Mouse (Mus musculus) CD4-positive, CD25-positive, alpha-beta regulatory T cell, adult 4 months (primary cell): ENCODE measurements around the gene Gemin6. TPM values are rescaled to one million over a fixed set of nuclear protein-coding genes. Genes with fewer than 3 reads are reported as not detected.
"Not testable (repeated sequence)": the region's sequence is repeated elsewhere in the genome, so short reads cannot be mapped to it uniquely, and the experiment has no call there.

Source experiments
- ATAC-seq: one replicate; pipeline ENCODE4 v1.8.0; 2017
- polyA plus RNA-seq, 2 experiments: library from polyadenylated mRNA; unstranded; fragments of 100-300 nt; shearing (Covaris generic); gene quantifications; one replicate each; pipeline ENCODE4 v1.2.1; 2017

Gene Gemin6
- polyA plus RNA-seq, 2 experiments from 2014 or later: 9.6 to 10.2 TPM

DNA sequence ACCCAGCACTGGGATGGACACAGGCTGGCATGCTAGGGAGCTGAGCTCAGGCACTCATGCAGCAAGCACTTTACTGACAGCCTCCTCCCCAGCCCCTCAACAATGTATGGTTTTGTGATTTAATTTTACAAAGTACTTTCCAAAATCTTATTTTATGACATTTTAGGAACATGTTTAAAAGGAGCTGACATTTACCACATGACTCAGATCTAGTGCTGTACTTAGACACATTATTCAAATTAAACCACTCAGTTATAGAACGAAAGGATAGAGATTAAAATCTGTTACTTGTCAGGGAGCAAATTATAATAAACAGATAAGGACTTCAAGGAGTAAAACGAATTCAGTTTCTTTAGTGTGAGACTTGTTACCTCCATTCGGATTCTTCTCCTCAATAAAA is 11.2 kb downstream of the Gemin6 start:
- ATAC-seq: no peak

DNA sequence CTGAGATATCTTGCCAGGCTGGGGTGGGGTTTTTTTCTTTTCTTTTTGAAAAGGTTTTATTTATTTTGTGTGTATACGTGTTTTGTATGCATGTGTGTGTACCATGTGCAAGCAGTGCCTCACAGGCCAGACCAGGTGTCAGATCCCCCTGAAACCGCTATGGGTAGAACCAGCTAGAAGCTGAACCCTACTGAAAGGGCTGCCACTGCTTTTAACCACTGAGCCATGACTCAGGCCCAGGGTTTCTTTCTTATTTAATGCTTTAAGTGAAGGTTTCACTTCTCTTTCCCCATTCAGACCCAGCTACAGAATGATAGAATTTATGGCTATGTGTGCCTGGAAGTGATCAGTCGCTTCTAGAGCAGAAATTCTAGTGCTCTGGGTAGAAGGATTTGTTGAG is 12.6 kb downstream of the Gemin6 start:
- ATAC-seq: no peak

DNA sequence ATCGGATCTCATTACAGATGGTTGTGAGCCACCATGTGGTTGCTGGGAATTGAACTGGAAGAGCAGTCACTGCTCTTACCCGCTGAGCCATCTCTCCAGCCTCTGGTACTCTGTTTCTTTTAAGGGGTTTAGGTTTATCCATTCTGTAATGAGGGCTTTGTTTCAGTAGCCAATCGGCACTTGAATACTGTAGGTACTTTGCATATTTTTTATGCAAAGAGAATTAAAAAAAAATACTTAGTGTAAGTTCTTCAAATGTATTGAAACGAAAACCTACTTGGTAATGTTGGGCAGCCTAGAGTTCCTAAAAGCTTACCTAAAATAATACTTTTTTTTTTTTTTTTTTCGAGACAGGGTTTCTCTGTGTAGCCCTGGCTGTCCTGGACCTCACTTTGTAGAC is 13.2 kb downstream of the Gemin6 start:
- ATAC-seq: no peak

DNA sequence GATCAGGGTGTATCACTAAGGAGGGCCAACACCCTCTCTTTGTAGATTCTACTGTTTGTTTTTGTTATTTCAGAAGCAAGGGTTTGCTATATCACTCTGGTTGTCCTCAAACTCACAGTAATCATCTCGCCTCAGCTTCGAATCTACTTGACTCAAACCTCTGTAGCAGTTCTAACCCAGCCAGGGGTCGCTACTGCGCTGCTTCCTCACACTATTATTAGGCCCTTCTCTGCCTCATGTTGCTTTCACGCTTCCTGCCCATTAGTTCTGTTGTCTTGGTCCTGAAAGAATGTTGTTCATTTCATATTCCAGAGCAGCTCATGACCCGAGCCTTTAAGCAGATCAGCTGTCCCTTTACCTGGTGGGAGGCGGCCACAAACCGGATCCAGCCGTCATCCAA is 17.4 kb downstream of the Gemin6 start:
- no peak for ATAC-seq

DNA sequence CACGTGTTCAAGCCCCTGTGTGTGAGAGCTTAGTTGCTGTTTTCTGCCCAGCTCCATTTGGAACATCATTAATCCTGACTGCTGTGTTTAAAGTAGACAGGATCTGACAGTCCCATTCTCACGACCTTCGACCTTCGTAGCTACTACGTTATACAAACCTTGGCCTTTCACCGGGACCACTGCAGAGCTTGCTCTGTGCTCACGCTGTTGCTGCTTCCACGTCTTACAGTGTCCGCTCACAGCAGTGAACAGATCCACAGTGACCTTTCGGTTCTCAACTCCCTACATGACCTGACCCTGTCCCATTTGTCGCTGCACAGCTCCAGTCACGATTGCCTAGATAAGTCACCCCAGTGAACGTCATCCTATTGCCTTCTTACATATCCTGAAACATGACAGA is 18.9 kb downstream of the Gemin6 start:
- no peak for ATAC-seq

DNA sequence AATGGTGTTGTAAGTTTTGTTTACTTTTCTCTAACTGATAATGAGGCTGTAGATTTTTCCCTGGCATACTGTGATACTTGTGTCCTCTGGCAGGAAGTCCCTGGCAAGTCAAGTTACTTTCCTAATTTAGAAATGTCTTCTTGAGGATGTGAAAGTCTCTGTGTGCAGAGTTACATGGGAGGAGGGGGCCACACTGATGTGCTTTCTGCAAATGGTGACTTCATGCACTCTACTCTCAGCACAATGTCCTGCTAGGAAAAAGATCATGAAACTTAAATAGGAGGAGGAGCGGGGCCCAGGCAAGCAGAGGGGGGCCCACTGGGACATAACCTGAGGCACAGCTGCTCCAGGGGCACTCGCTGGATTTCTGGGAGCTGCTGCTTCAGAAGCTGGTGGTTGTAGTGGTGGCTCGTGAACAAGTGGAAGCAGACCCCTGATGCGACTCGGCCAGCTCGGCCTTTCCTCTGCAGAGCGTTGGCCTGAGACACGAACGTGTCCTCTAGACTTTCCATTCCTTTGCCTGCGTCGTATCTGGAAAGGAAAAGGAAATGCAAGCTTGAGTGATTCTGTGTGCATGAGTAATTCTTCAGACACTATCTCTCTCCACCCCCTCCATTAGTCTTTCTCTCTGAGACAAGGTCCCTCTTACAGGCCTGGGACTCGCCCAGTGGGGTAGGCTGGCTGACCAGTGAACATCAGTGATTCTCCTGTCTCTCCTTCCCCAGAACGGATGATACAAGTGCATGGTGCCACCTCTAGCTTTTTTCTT is 28.7 kb downstream of the Gemin6 start:
- no peak for ATAC-seq

DNA sequence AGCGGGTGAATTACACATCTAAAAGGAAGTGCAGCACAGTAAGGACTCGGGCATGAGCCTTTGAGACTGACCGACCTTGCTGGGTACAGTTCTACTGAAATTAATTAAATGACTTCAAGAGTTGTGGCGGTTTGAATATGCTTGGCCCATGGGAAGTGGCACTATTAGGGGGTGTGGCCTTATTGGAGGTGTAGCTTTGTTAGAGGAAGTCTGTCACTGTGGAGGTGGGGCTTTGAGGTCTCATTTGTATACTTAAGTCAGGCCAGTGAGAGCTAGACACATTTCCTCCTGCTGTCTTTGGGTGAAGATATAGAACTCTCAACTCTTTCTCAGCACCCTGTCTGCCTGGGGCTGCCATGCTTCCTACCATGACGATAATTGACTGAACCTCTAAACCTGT is 30.2 kb downstream of the Gemin6 start:
- no peak for ATAC-seq

DNA sequence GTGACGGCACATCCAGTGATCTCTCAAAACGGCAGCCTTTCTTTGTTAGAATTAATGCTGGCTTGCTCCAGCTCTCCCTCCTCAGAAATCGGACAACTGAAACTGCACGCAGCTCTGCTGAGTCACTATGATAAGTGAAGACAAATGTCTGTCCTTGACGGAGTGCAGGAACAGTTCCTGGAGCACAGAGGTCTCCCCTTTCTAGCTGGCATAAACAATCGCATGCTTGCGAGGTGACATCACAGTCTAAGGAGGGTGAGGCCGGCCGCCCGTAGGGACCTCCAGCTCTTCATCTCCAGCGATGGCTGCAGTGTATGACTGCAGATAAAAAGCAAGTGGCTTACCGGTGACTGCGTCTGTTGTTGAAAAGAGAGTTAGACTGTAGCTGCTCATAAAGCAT is 31.0 kb downstream of the Gemin6 start:
- no peak for ATAC-seq

DNA sequence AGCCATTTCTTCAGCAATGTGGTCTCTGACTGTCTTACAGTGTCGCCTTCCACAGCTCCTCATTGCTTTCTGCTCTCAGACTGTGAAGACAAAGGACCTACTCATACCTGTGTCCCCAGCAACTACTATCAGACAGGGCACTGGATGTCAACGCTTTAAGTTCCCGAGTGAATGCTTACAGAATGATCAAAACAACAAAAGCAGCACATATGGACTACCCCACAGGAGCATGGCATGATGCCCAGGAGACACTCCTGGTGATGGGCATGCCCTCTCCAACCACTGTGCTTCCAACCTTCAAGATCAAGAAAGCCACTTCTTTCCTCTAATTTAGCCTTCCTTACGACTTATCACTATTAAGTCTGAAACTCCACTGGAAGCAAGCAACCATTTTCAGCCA is 42.8 kb downstream of the Gemin6 start:
- ATAC-seq: no peak

DNA sequence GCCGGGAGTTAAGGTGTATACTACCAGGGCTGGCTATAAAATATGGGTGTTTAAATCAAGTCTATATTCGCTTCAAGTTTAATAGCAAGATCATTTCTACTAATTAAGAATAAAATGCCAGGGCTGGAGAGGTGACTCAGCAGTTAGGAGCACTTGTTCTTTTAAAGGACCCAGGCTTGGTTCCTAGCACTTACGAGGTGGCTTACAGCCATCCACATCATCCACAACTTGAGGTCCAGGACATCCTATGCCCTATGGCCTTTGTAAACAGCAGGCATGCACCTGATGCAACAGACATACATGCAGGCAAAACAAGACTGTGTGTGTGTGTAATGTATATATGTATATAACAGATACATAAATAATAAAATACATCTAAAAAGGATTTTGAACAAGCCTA is 43.9 kb downstream of the Gemin6 start:
- no peak for ATAC-seq

DNA sequence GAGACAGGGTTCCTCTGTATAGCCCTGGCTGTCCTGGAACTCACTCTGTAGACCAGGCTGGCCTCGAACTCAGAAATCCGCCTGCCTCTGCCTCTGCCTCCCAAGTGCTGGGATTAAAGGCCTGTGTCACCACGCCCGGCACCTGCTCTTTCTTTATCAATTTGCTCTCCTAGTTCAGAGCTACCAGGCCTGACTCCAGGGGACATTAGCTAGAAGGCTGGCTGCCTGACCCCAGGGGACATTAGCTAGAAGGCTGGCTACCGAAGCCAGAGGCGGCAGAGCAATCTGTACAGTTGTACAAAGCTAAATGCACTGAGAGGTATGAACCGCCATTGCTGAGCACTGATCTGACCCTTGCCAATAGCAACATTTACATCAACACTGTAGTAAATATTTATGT is 46.4 kb downstream of the Gemin6 start:
- ATAC-seq: not testable (repeated sequence)

Other genes starting within 250 kb of the Gemin6 start
- 10 to 100 TPM; 23.0 to 30.2 TPM for gene Hnrnpll, start 162.1 kb upstream of the Gemin6 start, polyA plus RNA-seq
- 10 to 100 TPM; 51.3 to 58.6 TPM for gene Galm, start 97.0 kb upstream of the Gemin6 start, polyA plus RNA-seq
- gene Srsf7, start 17.1 kb upstream of the Gemin6 start, polyA plus RNA-seq: 100 to 1,000 TPM; 498 to 562 TPM
- not detected for gene Ttc39d, start 17.0 kb upstream of the Gemin6 start, polyA plus RNA-seq
- 1 to 10 TPM; 2.4 to 3.2 TPM for gene Morn2, start 65.8 kb downstream of the Gemin6 start, polyA plus RNA-seq
- 10 to 100 TPM in 1 of 2 experiments, 1 to 10 TPM in 1; 8.2 to 11.8 TPM for gene Dhx57, start 66.0 kb downstream of the Gemin6 start, polyA plus RNA-seq
- gene Arhgef33, start 83.0 kb downstream of the Gemin6 start, polyA plus RNA-seq: not detected
- gene Gm10190, start 149.1 kb downstream of the Gemin6 start, polyA plus RNA-seq: not detected